Mouse (Mus musculus) adrenal gland, adult (tissue): ENCODE measurements around the gene Epas1.

ENCODE experiments used
- DNase-seq, 2 experiments: peaks; one replicate each; pipeline ENCODE4 v3.0.0; 2022 to 2023; ENCODE audit warnings: low spot score in 1 of 2; ENCODE audit not compliant: inconsistent age in 2 of 2

Epas1 gene

GRCm38 (mm10) chr17:86753130-86753821 is at the start of gene Epas1:
Epas1 (plus strand) TSS chr17:86753700.
- peak; percentile 93 to 98 for DNase-seq

GRCm38 (mm10) chr17:86705236-86705635 is 48.3 kb upstream of the Epas1 start:
- DNase-seq = no peak

GRCm38 (mm10) chr17:86706467-86706866 is 47.0 kb upstream of the Epas1 start:
- no peak for DNase-seq

GRCm38 (mm10) chr17:86709803-86710202 is 43.7 kb upstream of the Epas1 start:
- DNase-seq = no peak

GRCm38 (mm10) chr17:86710379-86710778 is 43.1 kb upstream of the Epas1 start:
- DNase-seq = peak in 1 of 2 experiments; percentile 38

GRCm38 (mm10) chr17:86711949-86712348 is 41.6 kb upstream of the Epas1 start:
- no peak for DNase-seq

- DNase-seq = no peak
Measured at GRCm38 (mm10) chr17:86712601-86713000, 40.9 kb upstream of the Epas1 start.

GRCm38 (mm10) chr17:86713591-86713990 is 39.9 kb upstream of the Epas1 start:
- DNase-seq = peak; percentile 29 to 54

- DNase-seq = peak in 1 of 2 experiments; percentile 16
Measured at GRCm38 (mm10) chr17:86724786-86725415, 28.6 kb upstream of the Epas1 start.

GRCm38 (mm10) chr17:86726480-86726879 is 27.0 kb upstream of the Epas1 start:
- no peak for DNase-seq

- no peak for DNase-seq
Measured at GRCm38 (mm10) chr17:86727031-86727430, 26.5 kb upstream of the Epas1 start.

- no peak for DNase-seq
Measured at GRCm38 (mm10) chr17:86731273-86731672, 22.2 kb upstream of the Epas1 start.

- DNase-seq = peak; percentile 81 to 88
Measured at GRCm38 (mm10) chr17:86732024-86732423, 21.5 kb upstream of the Epas1 start.

GRCm38 (mm10) chr17:86732522-86732921 is 21.0 kb upstream of the Epas1 start:
- no peak for DNase-seq

- peak; percentile 26 to 75 for DNase-seq
Measured at GRCm38 (mm10) chr17:86733644-86734043, 19.9 kb upstream of the Epas1 start.

- peak in 1 of 2 experiments; percentile 16 for DNase-seq
Measured at GRCm38 (mm10) chr17:86738477-86738876, 15.0 kb upstream of the Epas1 start.

GRCm38 (mm10) chr17:86743351-86743941 is 10.1 kb upstream of the Epas1 start:
- no peak for DNase-seq

GRCm38 (mm10) chr17:86744943-86745342 is 8.6 kb upstream of the Epas1 start:
- DNase-seq = no peak

- DNase-seq = no peak
Measured at GRCm38 (mm10) chr17:86751373-86751871, 2.1 kb upstream of the Epas1 start.

- DNase-seq = peak; percentile 84 to 93
Measured at GRCm38 (mm10) chr17:86753931-86754805, 668 bp downstream of the Epas1 start.
